Mouse (Mus musculus): ENCODE results near the gene Adprm.

DNA sequence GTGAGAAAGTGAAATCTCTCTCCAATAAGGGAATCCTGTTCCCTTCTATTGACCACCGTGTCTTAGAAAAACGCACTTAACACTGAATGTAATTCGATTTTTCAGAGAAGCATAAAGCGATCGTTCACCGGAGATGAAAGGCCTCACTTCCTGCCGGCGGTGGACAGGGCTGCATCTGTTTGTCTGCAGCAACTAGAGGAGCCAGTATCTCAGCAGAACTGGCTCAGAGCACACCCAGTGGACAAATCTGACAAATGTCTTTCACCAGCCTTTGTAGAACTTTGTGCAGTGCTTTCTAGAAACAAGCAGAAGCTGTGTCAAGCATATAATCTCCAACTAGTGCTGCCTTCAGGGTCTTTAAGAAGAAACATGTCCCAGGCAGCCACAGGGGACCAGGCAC, 42.0 kb downstream of the Adprm start:
- TF ChIP-seq CTCF (IDR thresholded peaks at IDR 0.05; ENCODE audit: borderline replicate concordance, insufficient read depth, low read length) (no peak), POLR2A (IDR thresholded peaks at IDR 0.05; ENCODE audit: low read depth, low read length) (no peak)

All from embryonic fibroblast, embryonic 13.5 days (primary cell).